Mouse (Mus musculus): ENCODE measurements around the gene Rpap3.

The Rpap3 gene

DNA sequence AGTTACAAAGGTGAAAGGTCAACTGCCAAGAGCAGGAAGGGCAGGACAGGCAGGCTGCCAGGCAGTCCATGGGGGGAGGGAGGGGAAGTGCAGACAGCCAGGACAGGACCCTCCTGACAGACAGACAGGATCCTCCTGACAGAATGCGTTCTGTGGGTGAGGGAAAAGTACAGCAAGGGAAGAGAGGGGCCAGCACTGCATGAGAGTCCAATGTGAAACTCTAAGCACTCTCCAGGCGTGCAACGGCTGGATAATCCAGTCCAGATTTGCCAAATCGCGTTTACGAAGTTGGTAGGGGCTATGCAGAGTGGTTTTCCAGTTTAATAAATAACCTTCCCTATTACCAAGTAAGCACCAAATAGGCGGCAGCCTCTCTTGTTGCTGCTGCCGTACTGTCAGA is 23.6 kb downstream of the Rpap3 start:
- no peak for DNase-seq

DNA sequence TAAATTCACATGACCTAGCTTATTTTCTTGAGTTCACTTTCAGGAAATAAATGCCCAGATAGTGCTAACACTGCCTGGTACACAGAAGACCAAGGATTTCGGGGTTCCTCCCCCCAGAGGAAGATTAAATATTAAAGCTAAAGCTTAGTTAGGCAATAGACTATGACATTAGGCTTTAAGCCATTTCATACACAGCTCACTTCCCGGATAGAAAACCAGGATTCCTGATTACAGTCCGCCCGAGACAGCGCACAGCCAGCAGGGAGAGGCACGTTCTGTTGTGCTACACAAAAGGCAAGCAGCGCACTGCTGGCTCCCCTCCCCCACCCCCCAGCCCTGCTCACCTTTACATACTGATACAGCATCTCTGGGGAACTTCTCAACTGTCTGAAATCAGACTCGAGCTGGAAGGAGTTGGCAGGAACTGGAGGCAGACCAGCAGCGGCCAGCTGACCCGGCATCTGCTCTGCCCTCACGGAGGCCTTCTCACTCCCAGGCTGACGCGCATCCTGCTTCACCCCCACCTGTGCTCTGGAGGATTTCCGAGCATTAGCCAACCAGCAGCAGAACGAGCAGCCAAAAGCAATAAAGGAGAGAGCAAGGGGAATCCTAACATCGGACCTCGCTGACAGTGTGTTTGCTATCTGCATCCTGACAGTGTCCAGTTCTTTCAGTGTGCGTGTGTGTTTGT is 25.5 kb downstream of the Rpap3 start:
- no peak for DNase-seq

DNA sequence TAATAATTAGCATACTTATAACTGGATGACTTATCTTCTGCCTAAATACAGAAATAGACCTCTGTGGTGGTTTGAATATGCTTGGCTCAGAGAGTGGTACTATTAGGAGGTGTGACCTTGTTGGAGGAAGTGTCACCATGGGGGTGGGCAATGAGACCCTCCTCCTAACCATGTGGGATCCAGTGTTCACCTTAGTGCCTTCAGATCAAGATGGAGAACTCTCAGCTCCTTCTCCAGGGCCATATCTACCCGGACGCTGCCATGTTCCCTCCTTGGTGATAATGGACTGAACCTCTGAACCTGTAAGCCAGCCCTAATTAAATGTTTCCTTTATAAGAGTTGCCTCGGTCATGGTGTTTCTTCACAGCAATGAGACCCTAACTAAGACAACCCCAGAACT is 28.3 kb downstream of the Rpap3 start:
- DNase-seq = no peak

DNA sequence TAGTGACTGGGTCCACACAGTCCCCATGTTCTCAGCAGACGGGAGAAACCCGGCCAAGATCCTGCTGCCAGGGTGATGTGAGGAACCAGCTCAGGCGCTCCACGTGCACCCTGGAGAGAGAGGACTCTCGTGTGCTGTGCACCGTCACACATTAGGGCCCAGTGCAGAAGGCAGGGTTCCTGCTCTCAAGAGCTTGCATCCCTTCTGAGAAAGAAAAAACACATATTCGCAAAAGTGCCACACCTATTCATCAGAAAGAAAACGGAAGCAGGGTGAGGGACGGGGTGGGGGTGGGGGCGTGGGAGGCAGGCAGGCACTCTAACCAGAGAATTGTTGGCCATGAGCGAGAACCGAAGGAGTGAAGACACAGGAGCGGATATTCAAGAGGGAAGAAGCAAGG is 29.7 kb downstream of the Rpap3 start:
- no peak for DNase-seq

DNA sequence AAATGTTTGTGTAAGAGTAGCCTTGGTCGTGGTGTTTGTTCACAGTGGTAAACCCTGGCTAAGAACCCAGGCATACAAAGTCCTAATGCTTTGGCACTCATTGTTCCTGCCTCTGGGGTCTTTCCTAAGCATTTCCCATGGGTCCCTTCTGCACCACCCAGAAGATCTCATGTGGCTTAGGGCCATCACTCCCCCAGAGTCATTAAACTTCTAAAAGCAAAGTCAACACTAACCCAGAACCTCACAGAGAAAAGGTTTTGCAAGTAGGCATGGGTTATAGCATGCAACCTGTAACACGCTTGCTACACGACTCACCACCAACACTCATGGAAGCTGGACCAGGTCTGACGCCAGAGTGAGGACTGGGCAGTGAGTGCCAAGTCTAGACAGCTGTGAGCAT is 31.2 kb downstream of the Rpap3 start:
- DNase-seq = no peak

DNA sequence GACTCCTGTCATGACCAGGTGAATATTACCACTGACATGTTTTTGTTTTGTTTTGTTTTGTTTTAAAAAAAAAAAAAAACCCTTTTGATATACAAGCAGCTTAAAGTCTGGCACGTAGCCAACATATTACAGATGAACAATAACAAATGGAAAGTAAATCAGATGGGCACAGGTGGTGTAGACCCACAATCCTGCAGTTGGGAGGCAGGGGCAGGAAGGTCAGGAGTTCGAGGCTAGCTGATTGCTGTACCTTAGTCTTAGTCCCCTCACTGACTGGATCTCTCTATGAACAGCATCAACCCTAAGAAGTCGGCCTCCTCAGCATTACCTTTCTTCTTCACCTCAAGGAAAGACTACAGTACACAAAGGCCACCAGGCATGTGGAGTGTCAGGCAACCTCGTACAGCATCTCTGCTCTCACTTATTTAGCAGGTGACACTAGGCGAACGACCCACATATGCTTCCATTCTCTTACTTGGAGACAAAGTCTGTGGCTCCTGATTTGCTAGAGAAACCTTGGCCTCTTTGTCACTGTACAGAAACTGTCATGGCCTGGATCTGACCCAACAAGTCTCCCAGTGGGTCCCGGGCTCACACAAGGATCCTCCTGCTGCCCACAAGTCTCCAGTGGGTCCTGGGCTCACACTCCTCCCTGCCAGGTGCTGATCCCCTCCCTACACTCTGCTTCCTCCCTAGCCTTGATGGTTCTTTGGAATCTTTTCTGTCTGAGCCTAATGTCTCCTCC is 32.2 kb downstream of the Rpap3 start:
- peak; percentile 26 for DNase-seq

DNA sequence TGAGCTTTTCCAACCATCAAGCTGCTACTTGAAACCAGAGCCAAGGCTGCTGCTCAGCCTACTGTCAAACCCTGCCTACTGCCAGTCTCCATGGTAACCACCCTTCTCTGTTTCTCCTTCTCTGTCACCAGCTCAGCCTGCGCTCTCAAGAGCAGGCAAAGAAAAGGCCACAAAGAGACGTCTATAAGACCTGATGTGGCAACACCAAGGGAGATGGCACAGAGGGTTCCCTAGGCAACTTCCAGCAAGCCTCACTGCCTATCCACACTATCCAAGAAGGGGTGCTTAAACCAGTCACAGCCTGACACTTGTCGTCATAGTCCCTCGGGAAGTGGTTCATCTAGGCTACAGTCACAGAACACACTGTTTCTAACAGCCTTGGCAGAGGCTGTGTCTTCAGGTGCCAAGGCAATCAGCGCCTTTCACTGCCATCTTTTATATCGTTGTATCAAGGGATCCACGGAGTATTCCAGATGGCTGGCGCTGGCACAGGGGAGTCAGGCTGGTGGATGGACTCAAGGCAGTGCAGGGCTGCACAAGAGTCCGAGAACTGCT is 33.3 kb downstream of the Rpap3 start:
- DNase-seq = peak; percentile 80

DNA sequence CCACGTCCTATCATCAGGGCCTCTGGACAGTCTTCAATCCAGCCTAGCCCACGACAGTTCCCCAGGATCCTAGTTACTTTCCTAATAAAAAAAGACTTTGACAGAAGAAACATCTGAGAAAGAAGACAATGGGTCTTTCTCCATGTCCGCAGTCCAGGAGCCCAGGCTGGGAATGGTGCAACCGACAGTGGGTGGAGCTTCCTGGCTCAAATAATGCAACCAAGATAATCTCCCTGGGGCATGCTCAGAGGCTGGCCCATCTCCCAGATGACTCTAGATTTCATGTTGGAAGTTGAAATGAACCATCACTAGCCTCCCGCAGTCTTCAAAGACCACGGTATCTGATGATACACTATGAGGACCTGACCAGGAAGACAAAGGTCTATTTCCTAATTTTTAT is 35.1 kb downstream of the Rpap3 start:
- no peak for DNase-seq

DNA sequence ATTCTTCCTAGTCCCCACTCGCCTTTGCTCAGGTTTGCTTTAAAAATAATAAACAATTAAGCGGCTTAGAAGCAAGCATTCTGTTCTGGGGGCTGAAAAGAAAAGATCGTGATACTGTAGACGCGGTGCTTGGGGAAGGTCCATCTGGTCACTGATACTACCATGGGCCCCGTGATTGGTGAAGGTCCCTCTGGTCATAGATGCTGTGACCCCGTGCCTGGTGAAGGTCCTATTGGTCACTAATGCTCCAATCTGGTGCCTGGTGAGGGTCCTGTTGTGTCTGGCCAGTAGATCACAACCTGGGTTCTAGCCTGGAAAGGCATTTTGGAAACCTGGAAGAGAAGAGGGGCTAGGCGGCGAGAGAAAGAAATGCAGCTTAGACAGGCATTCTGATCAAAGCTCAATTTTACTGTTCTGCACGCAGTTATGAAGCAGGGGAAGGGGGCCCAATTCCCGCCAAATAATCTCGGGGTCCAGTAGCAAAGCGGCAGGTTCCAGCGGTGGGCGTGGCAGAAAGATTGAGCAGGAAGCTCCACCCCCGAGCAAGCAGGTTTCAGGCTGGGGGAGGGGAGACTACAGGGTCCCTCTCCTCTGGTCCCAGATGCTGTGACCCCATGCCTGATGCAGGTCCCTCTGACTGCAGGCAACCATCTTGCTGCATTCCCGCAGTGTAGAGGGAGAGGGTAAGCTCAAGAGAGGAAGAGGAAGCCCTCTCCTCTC is 37.3 kb downstream of the Rpap3 start:
- DNase-seq = peak; percentile 19

DNA sequence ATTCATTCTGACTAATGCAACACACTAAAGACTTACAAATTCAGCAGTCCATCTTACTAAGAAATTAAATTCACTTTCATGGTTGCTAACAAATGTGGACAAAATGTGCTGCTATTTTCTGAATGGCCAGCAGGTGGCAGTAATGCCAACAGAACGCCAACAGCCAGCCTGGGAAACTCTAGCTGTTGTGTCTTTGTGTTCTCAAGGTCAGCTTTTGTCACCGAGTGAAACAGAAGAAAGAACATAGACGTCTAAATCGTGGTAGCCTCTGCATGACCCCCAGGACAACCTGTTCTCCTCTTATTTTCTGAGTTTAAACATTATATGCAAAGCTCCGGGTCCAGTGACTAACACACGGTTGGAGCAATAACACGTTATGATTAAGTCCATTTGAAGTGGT is 38.2 kb downstream of the Rpap3 start:
- peak; percentile 39 for DNase-seq

DNA sequence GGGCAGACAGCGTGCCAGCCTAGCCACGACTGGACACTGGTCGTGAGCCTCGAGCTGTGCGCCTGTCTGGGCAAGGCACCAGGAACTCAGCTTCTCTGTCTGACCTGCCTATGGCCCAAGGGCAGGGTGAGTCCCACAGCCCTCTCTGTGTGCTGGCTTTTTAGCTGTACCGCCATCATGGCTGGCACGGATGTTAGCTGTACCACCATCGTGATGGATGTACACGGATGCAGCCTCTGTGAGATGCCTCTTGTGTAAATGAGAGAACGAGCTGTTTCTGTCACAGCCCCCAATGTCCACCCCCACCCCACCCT is 39.2 kb downstream of the Rpap3 start:
- no peak for DNase-seq

DNA sequence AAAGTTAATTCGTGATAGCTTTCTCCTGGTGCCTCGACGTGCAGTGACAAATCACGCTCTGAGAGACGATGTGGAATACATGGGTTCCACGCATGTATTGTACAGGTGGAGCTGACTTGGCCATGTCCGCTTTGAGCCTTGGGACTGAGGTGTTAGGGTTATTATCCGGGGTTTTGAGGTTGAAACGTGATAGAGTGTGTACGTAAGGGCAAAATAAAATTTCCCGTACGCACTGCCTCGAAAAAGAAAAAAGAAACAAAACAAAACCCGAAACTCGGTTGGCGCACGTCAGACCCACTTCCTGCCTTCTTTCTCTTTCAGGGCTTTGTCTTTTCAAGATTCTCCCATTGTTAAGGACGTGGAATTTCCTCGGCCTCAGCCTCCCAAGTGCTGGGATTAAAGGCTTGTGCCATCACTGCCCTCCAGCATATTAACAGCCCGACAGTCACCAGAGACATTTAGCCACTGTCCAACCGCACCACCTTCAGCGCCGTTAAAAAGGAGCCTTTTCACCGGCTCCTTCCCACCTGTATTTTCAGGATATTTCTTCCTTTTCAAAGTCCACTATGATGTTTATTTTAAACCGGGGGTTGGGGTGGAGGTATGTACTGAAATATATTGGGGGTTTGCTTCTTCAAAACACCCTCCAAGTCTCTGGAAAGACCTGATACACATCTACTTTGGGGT is 39.7 kb downstream of the Rpap3 start:
- no peak for DNase-seq

DNA sequence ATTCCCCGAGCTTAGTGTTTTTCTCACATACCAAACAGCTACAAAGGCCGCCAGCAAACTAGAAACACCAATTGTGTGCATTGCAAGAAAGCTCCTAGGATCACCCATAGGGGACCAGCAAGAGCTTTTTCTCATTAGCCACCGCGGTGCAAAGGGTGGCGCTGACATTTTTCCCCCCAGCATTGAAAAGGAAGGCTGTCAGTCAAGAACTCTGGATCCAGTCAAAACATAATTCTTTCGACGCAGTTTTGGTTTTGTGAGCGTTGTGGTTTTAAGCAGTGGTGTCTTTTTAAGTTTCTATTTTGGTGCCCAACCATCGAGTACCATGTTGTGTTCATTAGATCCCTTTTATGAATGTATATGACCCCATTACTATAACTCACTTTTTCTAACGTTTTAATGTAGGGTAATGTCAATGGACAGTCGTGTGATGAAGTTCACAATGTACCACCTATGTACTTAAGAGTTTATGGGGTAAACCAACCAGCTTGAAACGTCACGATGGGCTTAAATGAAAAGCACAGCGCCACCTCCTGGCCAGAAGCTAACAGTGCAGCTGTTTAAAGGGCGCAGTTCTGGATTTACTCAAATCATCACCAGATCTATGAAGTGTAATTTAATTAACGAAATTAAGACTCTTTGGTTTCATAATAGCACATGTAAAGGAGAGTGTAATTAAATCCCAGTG is 40.5 kb downstream of the Rpap3 start:
- no peak for DNase-seq

DNA sequence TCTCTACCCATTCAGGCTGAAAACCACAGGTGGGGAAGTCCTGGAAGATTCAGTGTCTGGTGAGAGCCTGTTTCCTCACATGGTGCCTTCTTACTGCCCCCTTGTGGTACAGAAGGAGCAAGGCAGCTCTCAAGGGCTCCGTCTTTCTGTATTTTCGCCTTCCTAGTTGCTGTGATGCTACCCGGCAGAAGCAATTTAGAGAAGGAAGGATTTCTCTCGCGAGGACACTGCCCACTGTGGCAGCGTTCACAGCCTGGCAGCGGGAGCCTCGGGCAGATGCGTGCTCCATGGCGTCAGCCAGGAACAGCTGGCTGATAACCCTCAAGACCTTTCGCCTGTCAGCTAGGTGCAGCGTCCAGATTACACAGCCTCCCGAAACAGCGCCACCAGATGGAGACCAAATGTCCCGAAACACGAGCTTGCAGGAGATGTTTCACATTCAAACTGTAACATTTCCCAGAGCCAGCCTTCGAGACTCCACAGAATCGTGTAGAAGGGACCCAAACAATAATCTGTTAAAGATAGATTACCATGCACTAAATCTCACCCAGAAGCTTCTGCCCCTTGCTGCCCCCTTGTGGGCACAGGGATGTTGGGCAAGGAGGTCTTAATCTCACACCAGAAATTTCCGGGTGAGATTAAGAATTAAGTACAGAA is 41.7 kb downstream of the Rpap3 start:
- DNase-seq = peak; percentile 64

DNA sequence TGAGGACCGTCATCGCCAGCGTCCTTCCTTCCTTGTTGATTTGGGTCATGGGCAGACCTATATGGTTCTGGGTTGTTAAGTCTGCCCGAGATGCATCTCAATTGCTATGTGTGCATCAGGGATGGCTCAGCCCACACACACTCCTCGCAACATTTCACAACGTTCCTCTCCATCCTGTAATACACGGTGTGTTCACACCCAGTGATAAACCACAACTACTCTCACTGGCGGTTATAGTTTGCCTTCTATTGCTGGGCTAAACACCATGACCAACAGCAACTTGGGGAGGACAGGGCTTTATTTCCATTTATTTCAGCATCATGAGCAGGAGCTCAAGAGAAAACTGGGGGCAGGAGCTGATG is 46.9 kb downstream of the Rpap3 start:
- DNase-seq = no peak

DNA sequence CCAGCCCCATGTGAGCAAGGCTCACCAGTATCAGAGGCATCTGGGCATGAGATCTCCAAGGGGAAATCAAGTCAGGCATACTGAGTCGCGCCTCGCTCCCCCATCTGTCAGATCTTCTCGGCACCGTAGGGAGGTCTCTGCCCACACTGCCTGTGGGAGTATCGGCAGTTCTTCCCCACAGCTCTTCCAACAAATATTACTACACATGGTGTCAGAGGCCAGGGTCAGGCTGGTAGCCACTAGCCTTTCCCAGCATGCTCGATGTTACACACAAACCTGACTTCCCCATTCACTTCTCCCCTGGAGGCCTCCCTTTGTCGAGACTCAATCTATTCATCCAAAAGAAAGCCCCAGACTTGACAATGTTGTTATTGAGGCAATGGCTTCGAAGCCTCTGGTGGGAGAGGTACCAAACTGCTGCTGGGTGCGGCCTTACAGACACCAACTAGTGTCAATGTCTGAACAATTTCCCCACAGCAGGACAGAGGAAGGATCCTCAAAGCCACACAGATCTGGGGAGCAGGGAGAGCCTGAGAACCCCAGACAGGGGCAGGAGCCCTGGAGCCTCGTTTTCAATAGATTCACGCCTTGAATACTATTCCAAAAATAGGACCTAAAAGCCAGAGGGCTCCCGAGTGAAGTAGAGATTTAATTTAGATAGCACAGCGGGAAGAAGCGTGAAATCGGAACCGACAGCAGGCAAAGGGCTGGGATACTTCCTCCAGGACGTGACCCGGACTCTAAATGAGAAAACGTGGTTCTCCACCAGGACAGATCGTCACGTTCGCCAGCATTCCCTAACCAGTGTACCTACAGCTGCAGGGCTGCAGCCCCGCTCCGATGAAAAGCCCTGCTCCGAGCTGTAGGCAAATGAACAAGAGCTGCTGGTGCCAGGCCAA is 47.5 kb downstream of the Rpap3 start:
- DNase-seq = no peak

DNA sequence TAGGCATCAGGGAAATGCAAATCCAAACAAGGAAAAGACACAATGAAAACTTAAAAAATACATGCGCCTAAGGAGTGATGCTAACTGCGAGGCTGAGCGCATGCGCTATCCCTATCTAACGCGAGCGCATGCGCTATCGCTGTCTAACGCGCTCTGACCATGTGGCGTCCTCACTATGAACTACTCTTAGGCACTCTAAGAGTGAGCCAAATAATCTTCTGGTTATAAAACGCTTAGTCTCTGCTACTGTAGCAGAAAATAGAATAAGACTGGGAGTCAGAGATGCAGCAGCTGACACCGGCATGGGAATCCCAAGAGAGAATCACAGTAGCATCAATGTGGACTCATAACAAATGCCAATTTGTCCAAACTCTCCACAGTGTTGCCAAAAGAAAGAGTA is 48.2 kb downstream of the Rpap3 start:
- no peak for DNase-seq

DNA sequence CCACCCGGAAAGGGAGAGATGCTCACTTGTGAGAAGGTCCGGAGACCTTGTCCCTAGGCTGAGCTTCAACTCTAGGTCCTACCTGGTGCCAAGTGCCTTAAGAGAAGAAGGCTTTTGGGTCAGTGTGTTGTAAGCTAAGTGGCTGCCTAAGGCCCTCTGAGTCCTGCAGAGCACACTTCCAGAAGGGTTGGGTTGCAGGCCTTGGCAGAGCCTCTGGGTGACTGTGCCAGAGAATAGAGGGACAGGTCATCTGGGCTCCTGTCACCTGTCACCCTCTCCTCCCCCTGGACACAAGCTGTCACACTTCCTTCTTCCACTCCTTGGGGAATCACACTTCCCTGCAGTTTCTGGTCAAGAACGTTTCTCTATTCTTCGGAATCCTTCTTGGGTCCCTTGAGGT is 55.9 kb downstream of the Rpap3 start:
- DNase-seq = peak; percentile 71

DNA sequence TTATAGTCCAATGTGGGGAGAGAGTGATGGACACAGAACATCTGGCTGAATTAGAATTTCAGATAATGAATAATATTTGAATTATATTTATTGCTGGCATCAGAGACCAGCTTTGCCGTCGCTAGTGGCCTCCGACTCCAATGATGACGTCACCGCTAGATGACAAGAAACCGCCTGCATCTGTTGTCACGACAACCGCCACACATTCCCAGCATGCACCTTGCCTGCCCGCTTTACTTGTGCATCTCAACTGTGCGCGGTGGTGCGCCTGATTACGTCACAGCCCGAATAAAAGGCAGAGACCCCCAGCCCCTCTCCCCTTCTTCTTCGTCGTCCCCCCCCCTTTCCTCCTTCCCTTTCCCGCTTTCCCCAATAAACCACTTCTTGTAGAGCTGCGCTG is 57.4 kb downstream of the Rpap3 start:
- DNase-seq = peak; percentile 22

DNA sequence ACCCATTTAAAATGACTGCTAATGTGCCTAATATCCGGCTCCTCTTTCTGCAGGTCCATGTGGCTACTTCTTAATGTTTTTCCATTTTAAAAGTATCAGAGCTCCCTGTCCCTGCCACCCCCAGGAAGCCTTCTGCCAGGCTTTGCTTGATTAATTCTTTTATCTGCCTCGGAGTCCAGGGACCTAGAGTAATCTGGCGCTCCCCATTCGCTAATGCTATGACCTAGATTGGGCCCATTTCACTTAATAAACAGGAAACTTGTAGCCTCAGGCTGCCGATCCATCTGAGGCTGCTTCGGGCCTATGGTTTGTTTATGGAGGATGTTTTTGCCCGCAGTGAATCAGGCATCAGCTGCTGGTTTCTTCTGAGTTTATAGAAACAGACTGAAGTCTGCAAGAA is 59.2 kb downstream of the Rpap3 start:
- DNase-seq = no peak

DNA sequence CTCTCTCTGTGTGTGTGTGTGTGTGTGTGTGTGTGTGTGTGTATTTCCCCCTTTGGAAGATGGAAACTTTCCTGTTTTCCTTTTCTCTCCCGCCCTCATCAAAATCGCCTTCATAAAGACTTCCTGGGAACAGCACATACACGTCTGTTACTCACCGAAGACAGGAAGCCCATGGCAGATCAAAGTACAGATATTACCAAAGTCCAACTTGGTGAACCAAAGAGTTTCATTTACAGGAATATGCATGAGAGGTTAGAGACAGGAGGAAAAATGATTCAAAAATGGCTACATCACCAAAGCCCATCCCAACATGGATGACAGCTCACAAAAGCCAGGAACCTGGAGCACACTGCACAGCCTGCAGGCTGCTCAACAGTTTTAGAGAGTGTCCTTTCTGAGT is 61.6 kb downstream of the Rpap3 start:
- no peak for DNase-seq
